Mouse (Mus musculus): ENCODE measurements around the gene Zfp786. TPM values are rescaled to one million over a fixed set of nuclear protein-coding genes. Genes with fewer than 3 reads are reported as not detected.
A peak's percentile ranks its signal among the peaks of the same experiment; 100 is the strongest.

The Zfp786 gene
- polyA plus RNA-seq, 1 experiment: 0.19 TPM

DNA sequence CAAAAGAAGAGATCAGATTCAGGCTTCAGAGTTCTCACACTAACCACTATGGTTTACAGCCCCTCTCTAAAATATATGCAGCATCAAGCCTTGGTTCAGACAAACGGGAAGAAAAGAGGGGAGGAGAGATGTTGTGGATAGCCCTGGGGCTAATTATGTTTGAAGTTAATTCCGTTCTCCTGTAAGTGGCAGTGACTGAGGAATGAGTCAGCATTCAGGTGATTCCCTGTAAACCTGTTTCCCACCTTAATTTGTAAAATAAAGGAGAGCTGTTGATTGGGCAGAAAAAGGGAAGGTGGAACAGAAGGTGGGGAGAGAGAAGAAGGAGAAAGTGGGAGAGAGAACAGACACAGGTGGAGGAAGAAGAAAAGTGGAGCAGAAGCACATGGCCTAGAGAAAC lies 6.4 kb downstream of the Zfp786 start:
- Histone ChIP-seq H3K27ac (ENCODE audit: insufficient read depth, low read depth, low read length) (no peak overlapping the region), H3K27me3 (replicated peaks; ENCODE audit: control insufficient read depth, insufficient read depth, low read length) (no peaks in the 10 kb centered on the region), H3K4me1 (ENCODE audit: control insufficient read depth, insufficient read depth, low read length) (no peaks in the 10 kb centered on the region), H3K4me3 (ENCODE audit: insufficient read depth, low read depth, low read length) (no peak overlapping the region), H3K36me3 (ENCODE audit: control insufficient read depth, insufficient read depth, low read length) (no peaks in the 10 kb centered on the region)
- WGBS: 67% methylated on average over 2 of the region's 2 CpGs
- DNase-seq: no peak
- TF ChIP-seq CTCF (conservative IDR thresholded peaks at IDR 0.05; ENCODE audit: insufficient read depth, insufficient read length, low read depth, low read length): no peak
- TF ChIP-seq POLR2A (IDR thresholded peaks at IDR 0.05; ENCODE audit: low read depth, low read length): no peak

GRCm38 (mm10) chr6:47821776-47822175 lies 8.9 kb downstream of the Zfp786 start:
- WGBS: 94% methylated on average over 6 of the region's 6 CpGs

DNA sequence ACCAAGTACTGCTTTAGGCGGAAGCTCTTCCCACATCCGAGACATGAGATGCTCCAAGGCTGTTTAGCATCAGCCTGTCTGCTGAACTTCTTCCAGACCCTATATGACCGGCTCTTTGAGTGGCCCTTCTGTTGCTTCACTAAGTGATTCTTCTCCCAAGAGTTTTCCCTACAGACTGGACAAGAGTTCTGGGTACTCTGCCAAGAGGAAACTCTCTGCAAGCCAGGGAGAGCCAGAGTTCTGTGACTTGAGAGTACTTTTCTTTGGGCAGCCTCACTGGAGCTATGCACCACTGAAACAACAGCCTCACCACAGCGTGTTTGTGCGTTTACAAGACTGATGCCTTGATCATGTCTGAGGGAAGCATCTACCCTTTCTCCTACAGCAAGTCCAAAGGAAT lies 9.4 kb downstream of the Zfp786 start:
- Histone ChIP-seq H3K4me1 (ENCODE audit: control insufficient read depth, insufficient read depth, low read length) (no peaks in the 10 kb centered on the region), H3K4me3 (ENCODE audit: insufficient read depth, low read depth, low read length) (no peak overlapping the region), H3K27me3 (replicated peaks; ENCODE audit: control insufficient read depth, insufficient read depth, low read length) (no peaks in the 10 kb centered on the region), H3K36me3 (ENCODE audit: control insufficient read depth, insufficient read depth, low read length) (no peaks in the 10 kb centered on the region), H3K27ac (ENCODE audit: insufficient read depth, low read depth, low read length) (no peak overlapping the region)
- DNase-seq: no peak
- WGBS: 91% methylated on average over 5 of the region's 5 CpGs
- TF ChIP-seq POLR2A (IDR thresholded peaks at IDR 0.05; ENCODE audit: low read depth, low read length) (no peak), CTCF (conservative IDR thresholded peaks at IDR 0.05; ENCODE audit: insufficient read depth, insufficient read length, low read depth, low read length) (no peak)

More at GRCm38 (mm10) chr6:47821776-47822175, 8.9 kb downstream of the Zfp786 start:
- no peak for TF ChIP-seq CTCF (conservative IDR thresholded peaks at IDR 0.05; ENCODE audit: insufficient read depth, insufficient read length, low read depth, low read length)
- TF ChIP-seq POLR2A (IDR thresholded peaks at IDR 0.05; ENCODE audit: low read depth, low read length): no peak
- Histone ChIP-seq H3K36me3 (ENCODE audit: control insufficient read depth, insufficient read depth, low read length) (no peaks in the 10 kb centered on the region), H3K27ac (ENCODE audit: insufficient read depth, low read depth, low read length) (no peak overlapping the region), H3K4me3 (ENCODE audit: insufficient read depth, low read depth, low read length) (no peak overlapping the region), H3K4me1 (ENCODE audit: control insufficient read depth, insufficient read depth, low read length) (no peaks in the 10 kb centered on the region), H3K27me3 (replicated peaks; ENCODE audit: control insufficient read depth, insufficient read depth, low read length) (no peaks in the 10 kb centered on the region)
- no peak for DNase-seq

- H3K27me3 ChIP-seq (replicated peaks; ENCODE audit: control insufficient read depth, insufficient read depth, low read length): no peaks in the 10 kb centered on the region
- 93% methylated on average over 23 of the region's 23 CpGs for WGBS
- DNase-seq: no peak
- H3K27ac ChIP-seq (ENCODE audit: insufficient read depth, low read depth, low read length): no peak overlapping the region
- TF ChIP-seq CTCF (conservative IDR thresholded peaks at IDR 0.05; ENCODE audit: insufficient read depth, insufficient read length, low read depth, low read length) (no peak), POLR2A (IDR thresholded peaks at IDR 0.05; ENCODE audit: low read depth, low read length) (no peak)
- H3K4me1 ChIP-seq (ENCODE audit: control insufficient read depth, insufficient read depth, low read length): no peaks in the 10 kb centered on the region
- H3K36me3 ChIP-seq (ENCODE audit: control insufficient read depth, insufficient read depth, low read length): no peaks in the 10 kb centered on the region
- H3K4me3 ChIP-seq (ENCODE audit: insufficient read depth, low read depth, low read length): no peak overlapping the region
These were observed 10.9 kb downstream of the Zfp786 start for GRCm38 (mm10) chr6:47819626-47820325.

GRCm38 (mm10) chr6:47818721-47819120 lies 11.9 kb downstream of the Zfp786 start:
- TF ChIP-seq CTCF (conservative IDR thresholded peaks at IDR 0.05; ENCODE audit: insufficient read depth, insufficient read length, low read depth, low read length): no peak
- TF ChIP-seq POLR2A (IDR thresholded peaks at IDR 0.05; ENCODE audit: low read depth, low read length): no peak
- Histone ChIP-seq H3K4me3 (ENCODE audit: insufficient read depth, low read depth, low read length) (no peak overlapping the region), H3K27ac (ENCODE audit: insufficient read depth, low read depth, low read length) (no peak overlapping the region), H3K36me3 (ENCODE audit: control insufficient read depth, insufficient read depth, low read length) (no peaks in the 10 kb centered on the region), H3K4me1 (ENCODE audit: control insufficient read depth, insufficient read depth, low read length) (no peaks in the 10 kb centered on the region), H3K27me3 (replicated peaks; ENCODE audit: control insufficient read depth, insufficient read depth, low read length) (no peaks in the 10 kb centered on the region)
- DNase-seq: no peak
- 89% methylated on average over 8 of the region's 8 CpGs for WGBS

DNA sequence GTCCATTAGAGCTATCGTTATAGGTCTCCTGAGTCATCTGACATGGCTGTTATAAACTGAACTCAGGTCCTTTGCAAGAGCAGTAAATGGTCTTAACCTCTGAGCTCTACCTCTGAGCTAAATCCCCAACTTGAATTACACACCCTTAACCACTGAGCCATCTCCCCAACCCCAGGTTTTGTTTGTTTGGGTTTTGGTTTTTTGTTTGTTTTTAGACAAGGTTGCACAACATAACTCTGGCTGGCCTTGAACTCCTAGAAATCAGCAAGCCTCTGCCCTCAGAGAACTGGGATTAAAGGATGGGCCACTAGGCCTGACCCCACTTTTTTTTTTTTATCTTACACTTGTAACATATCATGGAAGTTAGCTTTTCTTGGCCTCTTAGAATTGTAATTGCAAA lies 14.5 kb downstream of the Zfp786 start:
- TF ChIP-seq POLR2A (IDR thresholded peaks at IDR 0.05; ENCODE audit: low read depth, low read length): no peak
- Histone ChIP-seq H3K4me1 (ENCODE audit: control insufficient read depth, insufficient read depth, low read length) (peaks cover 8% of the 10 kb centered on the region; the same call in 1 of the 2 replicates), H3K27ac (ENCODE audit: insufficient read depth, low read depth, low read length) (no peak overlapping the region), H3K4me3 (ENCODE audit: insufficient read depth, low read depth, low read length) (no peak overlapping the region), H3K27me3 (replicated peaks; ENCODE audit: control insufficient read depth, insufficient read depth, low read length) (no peaks in the 10 kb centered on the region), H3K36me3 (ENCODE audit: control insufficient read depth, insufficient read depth, low read length) (no peaks in the 10 kb centered on the region)
- 70% methylated on average over 1 of the region's 1 CpGs for WGBS
- DNase-seq: no peak

DNA sequence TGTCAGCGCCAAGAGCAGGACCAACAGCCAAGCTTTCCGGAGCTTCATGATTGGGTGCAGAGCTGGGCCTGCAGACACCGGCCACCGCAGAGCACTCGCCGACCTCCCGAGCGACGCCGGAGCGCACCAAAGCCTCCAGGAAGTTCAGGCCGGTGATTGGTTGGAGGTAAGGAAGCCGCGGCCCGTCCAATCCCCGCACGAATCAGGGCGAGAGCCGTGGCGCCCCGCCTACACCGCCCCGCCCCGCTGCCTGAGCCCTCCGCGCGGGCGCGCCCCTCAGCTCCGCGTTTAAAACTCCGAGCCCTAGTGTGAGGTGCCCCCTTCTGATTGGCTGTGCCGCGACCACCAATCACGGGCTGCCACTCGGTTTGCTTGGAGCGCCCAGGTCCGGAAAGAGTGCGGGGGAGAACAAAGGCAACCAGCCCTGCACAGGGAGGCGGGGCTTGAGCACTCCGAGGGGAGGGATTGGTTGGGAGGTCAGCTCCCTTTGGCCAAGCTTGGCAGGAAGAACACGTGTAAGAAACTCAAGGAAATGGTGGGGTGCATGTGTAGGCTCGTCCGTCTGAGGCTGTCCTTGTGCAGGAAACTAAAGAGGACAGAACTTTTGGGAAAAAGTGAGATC lies 17.3 kb downstream of the Zfp786 start, which contains the start of gene Pdia4:
TSS of gene Pdia4 (minus strand) at position 174 of the 622 bp plus-strand sequence.
- peak within 1 kb of the TSS; percentile 75 for H3K4me3 ChIP-seq (ENCODE audit: insufficient read depth, low read depth, low read length)
- no peak for TF ChIP-seq CTCF (conservative IDR thresholded peaks at IDR 0.05; ENCODE audit: insufficient read depth, insufficient read length, low read depth, low read length)
- peak; percentile 88 for TF ChIP-seq POLR2A (IDR thresholded peaks at IDR 0.05; ENCODE audit: low read depth, low read length)
- 1% methylated on average over 44 of the region's 44 CpGs for WGBS
- peak; percentile 100 for DNase-seq
- peak within 1 kb of the TSS; percentile 27; the same call in 1 of the 2 replicates for H3K27ac ChIP-seq (ENCODE audit: insufficient read depth, low read depth, low read length)
- no peaks in the 10 kb centered on the region for H3K36me3 ChIP-seq (ENCODE audit: control insufficient read depth, insufficient read depth, low read length)
- H3K4me1 ChIP-seq (ENCODE audit: control insufficient read depth, insufficient read depth, low read length): peaks cover 11% of the 10 kb centered on the region; the same call in 1 of the 2 replicates
- no peaks in the 10 kb centered on the region for H3K27me3 ChIP-seq (replicated peaks; ENCODE audit: control insufficient read depth, insufficient read depth, low read length)

Data from kidney, adult 2 months (tissue).